Mouse (Mus musculus) megakaryocyte-erythroid progenitor cell, adult 5 weeks (primary cell): Measurements from ENCODE around the gene Smap1. TPM values are rescaled to one million over a fixed set of nuclear protein-coding genes. Genes with fewer than 3 reads are reported as not detected.

Source experiments
- polyA plus RNA-seq: library from polyadenylated mRNA; stranded (reverse); fragments of >175 nt; gene quantifications from 2 replicates; pipeline ENCODE4 v1.2.3, GENCODE M21; 2012

The Smap1 gene
- 12.3 and 13.1 TPM in 2 replicates for polyA plus RNA-seq

GRCm38 (mm10) chr1:23921711-23922529, at the start of gene Smap1:
Gene Smap1 (minus strand): TSS chr1:23922317.

Other genes starting within 250 kb of the Smap1 start
- 0.02 TPM in 1 of 2 replicates, not detected in the other for gene B3gat2, start 160.6 kb downstream of the Smap1 start, polyA plus RNA-seq
- 0.63 and 0.81 TPM in 2 replicates for gene Sdhaf4, start 83.3 kb upstream of the Smap1 start, polyA plus RNA-seq
- gene Fam135a, start 178.0 kb upstream of the Smap1 start, polyA plus RNA-seq: 0.23 and 0.61 TPM in 2 replicates